Mouse (Mus musculus) embryonic fibroblast, embryonic 13.5 days (primary cell): ENCODE measurements at regions not wholly inside any gene's neighbourhood (a gene's known extent, or its start where the extent isn't known, plus 50 kb on each side); places are given as distances from the start of the nearest gene placed in this dataset.

Experiments
- CTCF ChIP-seq: IDR thresholded peaks from 2 replicates; pipeline ENCODE4 v1.5.1; 2011; ENCODE audit warnings: mild to moderate bottlenecking, control low read depth, low read length, moderate library complexity, borderline replicate concordance; ENCODE audit not compliant: insufficient read depth
- POLR2A ChIP-seq: IDR thresholded peaks from 2 replicates; pipeline ENCODE4 v1.6.1; 2011; ENCODE audit warnings: low read depth, mild to moderate bottlenecking, control low read depth, low read length, moderate library complexity

DNA sequence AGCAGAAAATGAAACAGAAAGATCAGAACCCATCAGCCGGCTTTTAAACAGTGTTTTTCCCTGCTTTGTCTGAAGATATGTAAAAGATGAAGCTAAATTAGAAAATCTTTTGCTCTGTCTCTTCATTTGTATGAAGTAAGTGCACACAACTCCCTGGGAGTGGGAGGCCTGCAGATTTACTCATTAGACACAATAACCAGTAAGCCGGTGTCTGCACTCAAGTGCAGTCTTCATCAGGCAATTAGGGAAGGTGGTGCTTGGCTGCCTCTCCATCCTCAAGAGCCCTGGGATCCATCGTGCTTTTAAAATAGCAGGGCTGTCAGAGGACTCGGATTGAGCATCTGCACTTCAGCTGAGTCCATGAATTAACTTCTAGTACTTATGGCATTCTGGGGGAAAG is 945.1 kb downstream of the Slc4a3 start:
- TF ChIP-seq CTCF, result no peak
- no peak for TF ChIP-seq POLR2A
